Mouse (Mus musculus) heart, postnatal 10 days (tissue): ENCODE measurements around the gene Sorcs1. TPM values are rescaled to one million over a fixed set of nuclear protein-coding genes. Genes with fewer than 3 reads are reported as not detected.
A peak's percentile ranks its signal among the peaks of the same experiment; 100 is the strongest.

Experiments used
- DNase-seq, 2 experiments: peaks; one replicate each; pipeline ENCODE4 v3.0.0; 2021
- intact Hi-C: fragments of 180-260 bp; cut with DNase I; formaldehyde crosslinking; loops from one replicate; pipeline ENCODE4 v1.15.1; 2025
- total RNA-seq, 2 experiments: library from RNA; stranded (reverse); gene quantifications; 2 replicates each; pipeline ENCODE4 v1.2.3; 2021

Sorcs1 gene
- total RNA-seq, 2 experiments from 2014 or later = 0.60 to 0.74 TPM

DNA sequence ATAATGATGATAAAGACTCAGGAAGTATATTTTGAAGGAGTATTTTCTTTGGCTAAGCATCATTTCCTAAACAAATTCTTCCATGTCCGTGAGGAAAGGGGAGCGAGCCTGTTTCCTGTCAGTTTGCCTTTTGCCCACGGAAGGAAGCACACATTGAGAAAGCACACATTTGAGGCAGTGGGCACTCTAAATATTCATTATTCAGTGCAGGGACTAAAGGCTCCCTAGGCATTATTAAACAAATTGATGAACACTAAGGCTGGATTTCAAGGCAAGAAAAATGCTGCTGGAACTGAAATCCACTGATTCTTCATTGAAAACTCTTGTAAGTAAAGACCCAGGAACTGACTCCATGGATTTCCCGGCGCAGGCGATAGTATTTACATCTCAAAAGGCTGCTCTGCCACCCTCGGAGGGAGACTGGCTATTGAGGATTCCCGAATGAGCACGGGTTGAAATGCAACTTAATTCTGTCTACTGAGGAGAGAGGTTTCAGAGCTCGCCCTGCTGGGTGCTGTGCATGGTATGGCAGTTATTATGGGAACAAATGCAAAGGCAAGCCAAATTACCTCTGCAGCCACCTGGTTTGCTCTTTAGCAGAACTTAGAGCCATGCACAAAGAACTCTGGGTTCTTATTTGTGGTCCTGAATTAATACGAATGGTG is 238.1 kb downstream of the Sorcs1 start:
- no peak for DNase-seq
- intact Hi-C loops = no loop called here

DNA sequence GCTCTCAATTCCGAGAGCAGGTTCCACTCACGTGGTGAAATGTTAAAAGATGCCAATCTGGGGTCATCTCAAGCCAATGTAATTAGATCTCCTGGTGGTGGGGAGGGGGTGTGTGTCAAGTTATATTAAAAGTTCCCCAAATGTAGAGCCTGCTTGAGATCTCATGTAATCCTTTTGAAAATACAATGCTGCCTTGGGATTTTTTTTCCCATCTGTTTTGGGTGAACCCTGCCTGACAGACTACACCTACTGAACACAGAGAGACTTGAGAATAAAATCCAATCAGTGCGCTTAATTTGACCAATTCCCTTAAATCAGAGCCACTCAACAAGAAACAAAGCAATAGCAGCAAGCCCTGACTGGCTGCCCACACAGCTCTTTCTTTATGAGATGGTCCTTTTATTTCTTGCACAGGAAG is 239.0 kb downstream of the Sorcs1 start:
- intact Hi-C loops = no loop called here
- no peak for DNase-seq

DNA sequence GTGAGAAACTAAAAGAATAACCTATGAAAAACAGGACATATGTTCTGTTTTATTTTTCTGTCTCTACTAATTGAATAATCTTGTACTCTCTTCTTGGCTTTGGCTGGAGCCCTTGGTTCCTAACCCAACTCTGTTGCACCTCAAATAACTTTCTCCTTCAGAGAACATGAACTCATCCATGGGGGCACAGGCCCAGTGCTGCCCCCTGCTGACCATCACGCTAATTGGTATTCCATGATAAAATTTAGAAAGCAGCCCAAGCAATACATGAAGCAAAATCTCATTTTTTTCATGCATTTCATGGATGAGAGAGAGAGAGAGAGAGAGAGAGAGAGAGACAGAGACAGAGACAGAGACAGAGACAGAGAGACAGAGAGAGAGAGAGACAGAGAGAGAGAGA is 255.5 kb downstream of the Sorcs1 start:
- intact Hi-C loops = loop anchor here (10.0 kb wide), 1 partner anchor 168 kb away; no protein-coding TSS in a partner anchor
- no peak for DNase-seq

DNA sequence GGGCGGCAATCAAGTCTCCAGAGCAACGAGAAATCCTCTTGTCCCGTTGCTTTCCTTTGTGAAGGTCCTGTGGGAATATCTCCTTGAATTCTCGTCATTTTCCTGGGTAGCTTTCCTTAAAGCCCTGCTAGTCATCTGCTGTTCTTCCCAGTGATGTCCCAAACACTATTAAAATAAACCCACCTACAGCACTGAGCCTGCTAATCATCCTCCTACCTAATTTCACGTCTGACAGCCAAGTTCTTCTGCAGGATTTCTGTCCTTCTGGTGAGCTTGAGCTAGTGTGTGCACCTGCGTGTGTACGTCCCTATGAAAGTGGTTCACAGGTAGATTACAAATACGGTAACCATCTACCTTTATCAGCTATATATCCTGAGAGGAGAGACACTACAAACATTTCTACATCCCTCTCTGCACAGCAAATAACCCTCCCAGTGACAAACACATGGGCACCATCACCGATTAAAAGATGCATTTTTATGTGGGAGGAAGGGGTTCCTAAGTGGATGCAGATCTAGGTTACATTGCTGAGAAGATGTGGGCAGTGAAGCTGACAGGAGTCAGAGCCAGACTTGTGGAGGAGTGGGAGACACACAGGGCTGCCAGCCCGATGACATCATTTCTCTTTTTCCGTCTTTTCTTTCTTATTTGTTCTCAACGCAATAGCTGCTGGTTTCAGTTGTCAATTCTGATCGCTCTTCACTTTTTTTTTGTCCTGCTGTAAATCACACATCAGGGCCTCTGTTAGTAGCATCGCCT is 259.3 kb downstream of the Sorcs1 start:
- intact Hi-C loops = no loop called here
- DNase-seq = no peak

DNA sequence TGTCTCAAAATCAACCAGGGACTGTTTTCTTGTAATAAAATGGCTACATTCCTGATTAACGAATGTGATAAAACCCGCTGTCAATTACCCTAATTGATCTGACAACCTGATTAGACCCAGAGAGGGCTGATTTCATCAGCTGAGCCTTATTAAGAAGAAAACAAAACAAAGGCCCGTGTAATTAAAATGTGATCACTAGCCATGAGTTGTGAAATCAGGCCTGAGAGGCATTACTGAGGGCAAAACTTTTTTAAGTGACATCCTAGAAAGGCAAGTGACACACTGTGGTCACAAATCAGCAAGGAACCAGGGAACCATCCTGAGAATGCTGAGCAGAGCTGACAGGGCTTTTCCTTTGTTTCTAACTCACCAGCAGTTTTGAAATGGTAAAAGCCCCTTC is 267.9 kb downstream of the Sorcs1 start:
- intact Hi-C loops = no loop called here
- no peak for DNase-seq

DNA sequence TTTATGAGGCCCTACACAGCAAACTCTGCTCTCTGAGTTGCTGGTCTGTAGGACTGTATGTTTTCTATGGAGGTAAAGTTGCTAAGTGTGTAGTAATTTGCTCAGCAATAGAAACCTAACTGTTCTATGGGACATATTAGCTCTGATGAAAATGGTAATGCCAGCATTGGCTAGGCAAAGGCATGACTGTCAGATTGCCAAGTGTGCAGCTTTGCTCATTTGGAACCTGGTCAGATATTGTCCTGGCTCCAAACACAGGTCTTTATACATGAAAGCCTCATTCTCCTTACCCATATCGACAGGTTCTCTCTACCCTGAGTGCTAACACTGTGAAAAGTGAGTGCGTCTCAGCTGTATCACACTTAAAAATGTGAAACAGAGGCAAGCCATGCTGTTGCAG is 280.1 kb downstream of the Sorcs1 start:
- no peak for DNase-seq
- intact Hi-C loops = no loop called here

DNA sequence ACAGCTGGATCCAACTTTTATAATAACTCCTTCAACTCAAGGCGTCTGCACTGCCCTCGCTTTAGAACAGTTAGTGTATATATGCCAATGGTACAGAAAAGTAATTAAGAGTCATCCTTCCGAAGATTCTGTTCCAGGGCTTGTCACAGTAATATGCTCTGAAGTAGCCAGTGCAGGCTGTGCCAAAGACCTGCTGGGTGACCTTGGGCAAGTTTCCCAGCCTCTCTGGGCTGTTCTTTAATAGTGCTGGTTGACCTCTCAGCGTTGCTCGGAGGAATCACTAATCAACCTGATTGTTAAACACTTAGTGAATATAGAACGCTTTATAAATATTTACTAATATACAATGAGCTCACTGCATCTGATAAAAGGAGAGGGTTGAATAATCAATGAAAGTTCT is 282.7 kb downstream of the Sorcs1 start:
- no peak for DNase-seq
- intact Hi-C loops = no loop called here

DNA sequence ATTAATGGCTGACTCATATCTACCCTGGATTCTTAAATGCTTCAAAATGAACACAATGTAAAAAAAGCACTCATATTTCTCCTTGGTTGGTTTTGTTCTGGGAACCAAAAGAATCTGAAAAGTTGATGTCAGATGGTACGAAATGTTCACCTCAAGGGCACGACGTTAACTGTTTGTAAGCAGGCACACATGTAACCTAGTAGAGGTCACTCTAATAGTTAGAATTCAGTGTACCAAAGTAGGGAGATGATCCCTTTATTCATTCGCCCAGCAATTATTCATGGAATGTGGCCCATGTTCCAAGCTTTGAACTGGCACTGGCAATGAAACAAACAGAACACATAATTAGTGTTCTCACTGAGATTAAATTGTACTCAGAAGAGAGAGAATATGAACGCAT is 284.3 kb downstream of the Sorcs1 start:
- no peak for DNase-seq
- intact Hi-C loops = no loop called here

DNA sequence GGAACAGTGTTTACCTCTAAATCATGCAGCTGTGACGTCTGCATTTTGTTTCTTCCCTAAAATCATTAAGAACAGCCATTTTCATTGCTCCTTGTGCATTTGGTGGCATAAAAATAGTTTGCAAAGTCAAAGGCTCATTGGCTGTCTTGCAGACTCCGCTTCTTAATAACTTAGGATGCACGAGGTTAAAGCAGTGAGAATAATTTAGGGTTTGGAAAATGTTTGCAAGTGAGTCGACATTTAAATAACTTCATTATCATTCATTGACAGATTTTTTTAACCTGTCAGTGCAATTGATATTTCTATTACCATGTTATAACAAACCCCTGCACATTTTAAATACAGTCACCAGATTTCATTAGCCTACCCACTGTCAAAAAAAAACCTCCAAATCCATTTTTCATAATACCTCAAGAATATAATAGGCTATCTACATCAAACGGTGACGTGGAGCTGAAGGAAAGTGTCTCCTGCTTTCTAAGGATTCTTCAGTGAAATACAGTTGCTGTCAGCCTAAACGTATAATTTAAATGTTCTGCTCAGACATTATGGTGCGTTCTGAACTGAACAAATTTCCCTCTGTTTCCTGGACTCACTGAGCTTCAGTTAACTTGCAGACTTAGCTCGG is 288.4 kb downstream of the Sorcs1 start:
- intact Hi-C loops = no loop called here

DNA sequence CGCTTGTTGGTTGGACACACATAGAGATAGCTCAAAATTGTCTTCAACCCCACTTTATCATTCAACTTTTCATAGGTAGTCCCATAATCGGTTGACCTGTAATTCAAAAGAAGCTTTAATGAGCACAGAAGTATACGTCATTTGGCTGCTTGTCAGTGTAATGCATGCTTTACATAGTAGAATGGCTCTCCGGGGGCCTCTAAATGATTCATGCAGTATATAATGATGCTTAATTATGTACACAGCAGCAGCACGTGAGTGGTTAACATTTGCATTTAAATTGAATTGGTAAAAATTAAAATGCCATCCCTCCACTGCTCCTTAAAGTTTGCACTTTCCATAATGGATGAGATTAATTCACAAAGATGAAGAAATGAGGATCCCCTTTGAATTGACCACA is 299.5 kb downstream of the Sorcs1 start:
- intact Hi-C loops = no loop called here
- no peak for DNase-seq

More for the DNA sequence above, 288.4 kb downstream of the Sorcs1 start:
- no peak for DNase-seq

DNA sequence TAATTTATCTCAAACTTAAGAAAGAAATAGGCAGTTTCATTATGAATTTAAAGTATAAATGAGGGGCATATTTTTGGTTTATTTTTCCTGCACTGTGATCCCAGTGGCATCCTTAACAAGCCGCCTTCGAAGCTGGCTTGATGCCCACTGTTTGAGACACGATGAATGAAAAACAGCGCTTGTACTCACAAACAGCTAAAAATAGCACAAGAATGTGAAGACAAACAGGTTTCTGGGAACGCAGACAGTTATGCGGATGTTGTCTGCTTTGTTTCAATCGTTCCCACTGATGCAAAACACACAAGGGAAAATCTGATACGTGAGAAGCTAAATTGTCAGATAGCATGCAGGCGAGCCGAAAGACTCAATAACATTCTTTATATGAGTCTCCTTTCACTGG is 303.7 kb downstream of the Sorcs1 start:
- peak; percentile 45 to 69 for DNase-seq
- intact Hi-C loops = no loop called here

DNA sequence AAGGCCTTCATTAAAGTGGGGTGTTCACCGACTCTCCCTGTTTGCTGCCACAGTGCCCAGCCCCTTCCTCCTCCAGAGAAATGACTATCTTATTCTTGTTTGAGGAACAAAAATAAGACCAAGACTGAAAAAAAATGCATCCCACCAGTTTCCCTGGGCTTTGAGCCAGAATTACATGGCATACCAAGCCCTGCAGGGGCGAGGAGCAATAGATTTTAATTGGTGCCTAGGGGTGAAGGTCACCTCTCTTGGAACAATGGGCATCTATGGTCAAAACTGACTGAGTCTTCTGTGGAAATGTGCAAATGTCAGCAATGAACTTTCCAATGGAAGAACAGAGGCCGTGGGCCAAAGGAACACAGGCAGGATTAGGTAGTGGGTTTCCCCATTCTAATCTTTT is 312.0 kb downstream of the Sorcs1 start:
- no peak for DNase-seq
- intact Hi-C loops = no loop called here

DNA sequence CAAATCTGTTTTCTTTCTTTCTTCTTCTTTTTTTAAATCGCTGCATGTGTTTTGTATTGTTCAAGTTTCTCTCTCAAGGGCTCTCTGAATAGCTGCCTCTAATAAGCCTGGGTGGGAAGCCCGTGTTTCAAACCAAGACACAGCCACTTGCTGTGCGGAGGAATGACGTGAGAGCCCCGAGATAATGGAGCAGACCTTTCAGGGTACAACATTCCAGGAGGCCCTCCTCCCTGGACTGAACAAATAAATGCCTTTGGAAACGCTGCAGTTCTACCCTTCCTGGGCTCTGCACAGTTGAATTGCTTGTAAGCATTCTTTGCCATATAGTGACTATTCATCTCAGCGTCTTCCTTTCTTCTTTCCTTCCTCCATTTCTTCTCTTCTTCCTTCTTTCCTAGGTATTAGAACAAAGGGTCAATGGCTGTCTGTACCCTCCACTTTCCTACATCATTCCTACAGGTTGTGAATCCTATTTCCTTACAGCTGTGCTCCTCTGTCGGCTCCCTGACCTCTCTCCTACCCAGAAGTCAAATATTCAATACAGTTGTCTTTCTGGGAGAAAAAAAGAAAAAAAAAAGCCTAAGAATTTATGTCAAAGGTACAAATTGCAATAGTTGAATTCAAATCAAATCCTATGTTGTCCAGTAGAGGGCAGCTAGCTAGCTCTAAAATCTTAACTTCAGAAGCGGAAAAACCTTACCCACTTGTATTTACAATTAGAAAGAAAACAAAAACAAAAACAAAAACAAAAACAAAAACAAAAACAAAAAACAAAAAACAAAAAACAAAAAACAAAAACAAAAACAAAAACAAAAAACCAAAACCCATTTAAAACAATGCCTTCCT is 315.6 kb downstream of the Sorcs1 start:
- DNase-seq = no peak
- intact Hi-C loops = no loop called here

DNA sequence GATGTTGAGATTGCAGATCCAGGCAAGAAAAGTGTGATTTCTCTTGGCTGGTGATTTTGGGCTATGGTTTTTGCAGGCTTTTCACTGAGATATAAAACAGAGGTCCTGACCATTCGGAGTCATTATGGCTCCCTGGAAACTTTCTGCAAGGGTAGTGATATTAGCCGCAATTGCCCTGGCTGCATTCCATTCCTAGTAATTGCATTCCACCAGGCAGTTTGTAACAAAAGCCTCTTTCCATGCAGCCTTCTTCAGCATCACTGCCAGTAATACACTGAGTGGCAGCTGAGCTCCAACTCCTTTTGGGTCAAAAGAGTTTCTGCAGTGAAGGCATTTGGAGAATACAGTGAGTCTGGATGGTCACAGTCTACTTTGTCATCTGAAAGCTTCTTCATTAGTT is 319.9 kb downstream of the Sorcs1 start:
- intact Hi-C loops = no loop called here
- DNase-seq = no peak

DNA sequence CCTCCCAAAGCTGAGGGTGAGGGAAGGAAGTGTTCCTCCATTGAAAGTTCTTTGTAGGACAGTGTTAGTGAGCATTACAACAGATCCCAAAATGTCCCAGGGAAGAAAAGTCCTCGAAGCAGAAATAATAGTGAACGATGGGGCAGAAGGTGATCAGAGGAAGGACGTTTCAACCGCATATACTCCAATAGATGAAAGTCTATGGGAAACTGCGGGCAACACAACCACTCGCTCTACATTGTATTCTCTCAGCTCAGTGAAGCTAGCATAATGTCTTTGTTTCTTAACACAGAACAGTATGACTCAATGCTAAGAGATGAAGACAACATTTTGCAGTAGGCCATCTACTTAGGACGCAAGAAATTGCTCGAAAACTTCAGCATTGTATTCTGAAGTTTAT is 339.2 kb downstream of the Sorcs1 start:
- intact Hi-C loops = no loop called here
- DNase-seq = no peak

DNA sequence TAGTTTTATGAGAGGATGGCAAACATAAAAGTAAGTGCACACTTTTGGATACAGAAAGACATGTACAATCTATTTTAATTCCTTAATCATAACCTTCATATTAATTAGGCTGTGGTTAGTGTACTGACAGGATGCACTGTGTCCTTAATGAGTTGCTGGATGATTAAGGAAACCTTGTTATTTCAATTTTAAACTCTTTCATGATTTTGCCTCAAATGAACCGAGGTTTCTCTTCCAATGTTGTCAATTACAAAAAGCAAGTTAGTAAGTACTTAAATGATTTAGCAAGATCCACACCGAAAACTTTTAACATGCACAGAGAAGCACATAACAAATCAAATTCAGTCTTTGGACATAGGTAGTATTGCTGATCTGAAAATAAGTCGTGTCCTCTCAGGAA is 341.7 kb downstream of the Sorcs1 start:
- intact Hi-C loops = no loop called here

DNA sequence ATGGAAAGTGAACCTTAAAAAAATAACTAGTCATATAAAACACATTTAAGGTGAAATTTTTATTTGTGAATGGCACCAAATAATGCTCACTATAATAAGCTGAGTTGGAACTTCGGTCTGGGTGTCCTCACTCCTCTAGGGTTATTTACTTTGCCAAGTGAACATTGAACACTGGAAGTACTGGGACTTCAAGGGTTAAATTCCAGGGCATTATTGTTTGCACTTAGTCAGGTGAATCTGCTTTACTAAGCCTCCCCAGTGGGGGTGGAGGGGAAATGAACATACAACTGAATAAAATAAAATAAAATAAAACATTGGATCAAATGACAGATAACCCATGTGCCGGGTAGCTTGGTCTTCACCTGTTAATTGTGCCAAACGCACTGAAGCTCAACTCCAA is 347.3 kb downstream of the Sorcs1 start:
- intact Hi-C loops = no loop called here
- DNase-seq = no peak

More for the DNA sequence above, 341.7 kb downstream of the Sorcs1 start:
- DNase-seq = no peak

DNA sequence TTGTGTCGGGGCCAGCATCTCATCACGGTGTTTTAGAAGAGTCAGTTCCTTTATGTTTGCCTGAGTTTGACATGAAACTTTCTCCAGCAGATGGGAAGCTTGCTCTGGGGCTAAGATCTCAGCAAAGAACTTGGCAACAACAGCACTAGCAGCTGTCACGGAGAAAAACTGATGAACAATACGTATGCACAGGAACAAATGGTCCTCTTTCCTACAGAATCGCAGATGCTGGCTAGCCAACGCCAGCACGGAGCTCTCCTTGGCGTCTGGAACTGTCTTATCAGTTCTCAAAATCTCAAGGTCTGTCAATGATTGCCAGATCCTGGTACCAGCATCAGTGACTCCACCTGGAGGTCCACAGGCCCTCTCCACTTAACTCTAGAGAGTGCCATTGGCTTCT is 350.6 kb downstream of the Sorcs1 start:
- DNase-seq = peak; percentile 2 to 7

DNA sequence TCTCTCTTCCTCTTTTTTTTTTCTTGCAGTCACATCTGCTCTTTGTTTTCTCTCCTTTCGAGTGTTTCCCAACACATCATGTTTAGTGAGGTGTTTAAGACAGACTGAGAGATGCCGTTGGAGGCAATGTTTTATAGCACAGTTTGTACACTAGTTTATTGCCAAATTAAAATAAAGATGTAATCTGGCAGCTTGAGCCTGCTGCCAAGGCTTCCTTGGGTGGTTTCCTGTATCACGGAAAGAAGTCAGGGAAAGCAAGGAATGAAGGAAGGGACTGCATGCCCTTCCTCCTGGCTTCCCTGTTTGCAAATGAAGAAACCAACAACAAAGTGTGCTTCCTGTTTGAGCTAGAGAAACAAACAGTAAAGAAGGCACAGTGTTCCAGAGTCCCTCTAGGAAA is 352.3 kb downstream of the Sorcs1 start:
- DNase-seq = no peak
- intact Hi-C loops = no loop called here

More for the DNA sequence above, 350.6 kb downstream of the Sorcs1 start:
- intact Hi-C loops = no loop called here

DNA sequence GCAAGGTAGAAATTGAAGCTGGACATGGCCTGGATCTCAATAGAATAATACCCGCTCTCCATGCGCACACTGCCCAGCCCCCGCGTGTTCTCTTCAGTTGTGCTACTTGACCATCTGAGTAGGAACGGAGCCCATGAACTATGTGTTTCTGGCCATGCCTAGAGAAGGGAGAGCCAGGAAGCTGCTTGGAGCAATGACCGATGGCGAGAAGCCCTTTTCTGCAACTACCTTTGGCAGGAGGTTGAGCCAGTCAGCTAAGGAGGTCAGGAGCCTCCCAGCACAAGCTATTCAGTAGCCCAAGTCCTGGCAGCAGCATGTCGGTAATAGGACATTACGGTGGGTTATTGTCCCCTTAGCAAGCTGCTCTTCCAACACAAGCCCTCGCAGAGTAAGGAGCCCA is 352.8 kb downstream of the Sorcs1 start:
- intact Hi-C loops = no loop called here
- peak in 1 of 2 experiments; percentile 1 for DNase-seq

DNA sequence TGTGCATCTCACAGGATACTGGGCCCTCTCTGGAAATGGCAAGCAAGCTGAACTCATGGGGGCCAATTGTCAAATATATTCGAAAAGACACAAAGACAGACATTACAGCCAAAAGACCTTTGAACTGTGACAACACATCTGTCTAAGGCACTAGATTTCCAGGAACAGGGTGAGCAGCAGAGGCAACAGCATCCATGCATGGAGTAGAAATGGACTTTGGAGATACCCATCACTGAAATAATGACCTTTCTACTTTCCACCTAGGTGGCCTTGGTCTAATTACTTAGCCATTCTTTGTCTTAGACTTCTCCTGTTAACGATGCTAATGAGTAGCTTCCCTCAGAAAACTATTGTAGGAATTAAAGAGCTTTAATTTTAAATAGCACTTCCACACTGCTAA is 371.4 kb downstream of the Sorcs1 start:
- intact Hi-C loops = no loop called here
- no peak for DNase-seq
